Mouse (Mus musculus) heart, embryonic 16.5 days (tissue): Measurements from ENCODE around the gene Hist1h2ak. TPM values are rescaled to one million over a fixed set of nuclear protein-coding genes. Genes with fewer than 3 reads are reported as not detected.
"Not testable (repeated sequence)": the region's sequence is repeated elsewhere in the genome, so short reads cannot be mapped to it uniquely, and the experiment has no call there.

Experiments used
- ATAC-seq: fragments of 200-750 bp; cut with Nextera tagmentation; replicated peaks from 2 replicates; pipeline ENCODE4 v1.8.0; 2017; ENCODE audit warnings: moderate number of reproducible peaks; ENCODE audit not compliant: insufficient read depth, low FRiP score; ENCODE audit errors: extremely low read depth
- H3K27ac ChIP-seq: fragments of 300-500 bp; sonication (generic); 2 replicates; pipeline ENCODE4 v1.5.1; 2014; ENCODE audit warnings: mild to moderate bottlenecking, low read length, control low read depth, moderate library complexity
- H3K27me3 ChIP-seq: fragments of 300-500 bp; sonication (generic); 2 replicates; pipeline ENCODE4 v1.6.1; 2014; ENCODE audit warnings: low read length, mixed read lengths; ENCODE audit not compliant: control insufficient read depth, insufficient read depth
- H3K36me3 ChIP-seq: fragments of 300-500 bp; sonication (generic); 2 replicates; pipeline ENCODE4 v1.6.1; 2014; ENCODE audit not compliant: control insufficient read depth, insufficient read depth
- H3K4me1 ChIP-seq: fragments of 300-500 bp; sonication (generic); 2 replicates; pipeline ENCODE4 v1.6.1; 2014; ENCODE audit warnings: low read length, mixed read lengths; ENCODE audit not compliant: control insufficient read depth, insufficient read depth
- H3K4me2 ChIP-seq: fragments of 300-500 bp; sonication (generic); 2 replicates; pipeline ENCODE4 v1.6.1; 2014; ENCODE audit warnings: low read depth, mild to moderate bottlenecking, control low read depth, low read length
- H3K4me3 ChIP-seq: fragments of 300-500 bp; sonication (generic); 2 replicates; pipeline ENCODE4 v1.5.1; 2014; ENCODE audit warnings: mild to moderate bottlenecking, control low read depth, low read length
- H3K9ac ChIP-seq: fragments of 300-500 bp; sonication (generic); 2 replicates; pipeline ENCODE4 v1.6.1; 2014; ENCODE audit warnings: low read length, control low read depth
- H3K9me3 ChIP-seq: fragments of 300-500 bp; sonication (generic); replicated peaks from 2 replicates; pipeline ENCODE4 v1.6.1; 2016; ENCODE audit warnings: low read length; ENCODE audit not compliant: control insufficient read depth
- WGBS: fragments of 180-500 bp; shearing (Covaris S2); extraction: QIAGEN DNeasy Blood & Tissue Kit; methylation state at CpG from one replicate; pipeline ENCODE4 v1.1.7; 2014; 5-methylcytosine and 5-hydroxymethylcytosine counted together
- polyA plus RNA-seq: library from polyadenylated mRNA; unstranded; fragments of >200 nt; fragmentation: Nextera tagmentation; extraction: Ambion mirVana; gene quantifications from 2 replicates; pipeline ENCODE4 v1.2.1, GENCODE M21; 2015

The Hist1h2ak gene
- polyA plus RNA-seq, 1 experiment from 2014 or later: 9.3 TPM

- H3K4me1 ChIP-seq: peaks cover 20% of the 10 kb centered on the region
- peak; percentile 81 for ATAC-seq
- H3K27ac ChIP-seq: peak overlapping the region; percentile 83
- H3K9me3 ChIP-seq: no peaks in the 10 kb centered on the region
- 6% methylated on average over 33 of the region's 33 CpGs for WGBS
- H3K4me2 ChIP-seq: peak overlapping the region; percentile 98
- no peaks in the 10 kb centered on the region for H3K27me3 ChIP-seq
- no peaks in the 10 kb centered on the region for H3K36me3 ChIP-seq
- peak overlapping the region; percentile 85 for H3K9ac ChIP-seq
- peak overlapping the region; percentile 70 for H3K4me3 ChIP-seq
Observed at GRCm38 (mm10) chr13:21778814-21779766, 25.5 kb upstream of the Hist1h2ak start.

GRCm38 (mm10) chr13:21755707-21756106 lies 2.1 kb upstream of the Hist1h2ak start:
- Histone ChIP-seq H3K4me3 (no peak overlapping the region), H3K9me3 (no peaks in the 10 kb centered on the region), H3K4me1 (peaks cover 13% of the 10 kb centered on the region), H3K36me3 (no peaks in the 10 kb centered on the region), H3K4me2 (peak overlapping the region; percentile 47), H3K27ac (no peak overlapping the region), H3K9ac (no peak overlapping the region; the same call in 1 of the 2 replicates), H3K27me3 (no peaks in the 10 kb centered on the region)
- WGBS: 69% methylated on average over 1 of the region's 1 CpGs
- no peak for ATAC-seq

GRCm38 (mm10) chr13:21754294-21755001 lies 821 bp upstream of the Hist1h2ak start:
- peaks cover 13% of the 10 kb centered on the region for H3K4me1 ChIP-seq
- H3K4me3 ChIP-seq: peak overlapping the region; percentile 59
- H3K9me3 ChIP-seq, H3K36me3 ChIP-seq, H3K27me3 ChIP-seq: not testable (repeated sequence)
- peak; percentile 5 for ATAC-seq
- H3K4me2 ChIP-seq: peak overlapping the region; percentile 71
- peak overlapping the region; percentile 92 for H3K27ac ChIP-seq
- H3K9ac ChIP-seq: peak overlapping the region; percentile 75
- under 1% methylated on average over 22 of the region's 26 CpGs for WGBS

- Histone ChIP-seq H3K27me3 (no peaks in the 10 kb centered on the region), H3K27ac (peak overlapping the region; percentile 92), H3K9me3 (no peaks in the 10 kb centered on the region), H3K4me3 (peak overlapping the region; percentile 59), H3K9ac (peak overlapping the region; percentile 74), H3K36me3 (no peaks in the 10 kb centered on the region), H3K4me1 (peaks cover 15% of the 10 kb centered on the region), H3K4me2 (peak overlapping the region; percentile 71)
- 5% methylated on average over 10 of the region's 10 CpGs for WGBS
- no peak for ATAC-seq
Observed at GRCm38 (mm10) chr13:21753051-21753523, 540 bp downstream of the Hist1h2ak start.

GRCm38 (mm10) chr13:21752356-21752755 lies 1.3 kb downstream of the Hist1h2ak start:
- Histone ChIP-seq H3K9me3 (no peaks in the 10 kb centered on the region), H3K4me1 (peaks cover 17% of the 10 kb centered on the region), H3K9ac (peak overlapping the region; percentile 74; the same call in 1 of the 2 replicates), H3K4me3 (no peak overlapping the region), H3K36me3 (no peaks in the 10 kb centered on the region), H3K27me3 (no peaks in the 10 kb centered on the region), H3K4me2 (peak overlapping the region; percentile 71; the same call in 1 of the 2 replicates), H3K27ac (peak overlapping the region; percentile 41)
- ATAC-seq: no peak
- WGBS: 35% methylated on average over 3 of the region's 3 CpGs

GRCm38 (mm10) chr13:21751827-21752226 lies 1.8 kb downstream of the Hist1h2ak start:
- Histone ChIP-seq H3K27ac (peak overlapping the region; percentile 41), H3K27me3 (no peaks in the 10 kb centered on the region), H3K4me1 (peaks cover 17% of the 10 kb centered on the region), H3K4me3 (no peak overlapping the region), H3K9me3 (no peaks in the 10 kb centered on the region), H3K36me3 (no peaks in the 10 kb centered on the region), H3K9ac (no peak overlapping the region; the same call in 1 of the 2 replicates), H3K4me2 (peak overlapping the region; percentile 71; the same call in 1 of the 2 replicates)
- 40% methylated on average over 3 of the region's 3 CpGs for WGBS
- ATAC-seq: no peak

GRCm38 (mm10) chr13:21751417-21751816 lies 2.2 kb downstream of the Hist1h2ak start:
- no peaks in the 10 kb centered on the region for H3K27me3 ChIP-seq
- H3K4me3 ChIP-seq: no peak overlapping the region
- H3K4me2 ChIP-seq: no peak overlapping the region
- peaks cover 17% of the 10 kb centered on the region for H3K4me1 ChIP-seq
- no peak for ATAC-seq
- H3K36me3 ChIP-seq: no peaks in the 10 kb centered on the region
- H3K27ac ChIP-seq: peak overlapping the region; percentile 41; the same call in 1 of the 2 replicates
- H3K9ac ChIP-seq: peak overlapping the region; percentile 29; the same call in 1 of the 2 replicates
- no peaks in the 10 kb centered on the region for H3K9me3 ChIP-seq

GRCm38 (mm10) chr13:21750159-21751017 lies 3.2 kb downstream of the Hist1h2ak start, which contains the start of gene Hist1h4k:
Gene Hist1h4k (minus strand): TSS chr13:21750505.
- Histone ChIP-seq H3K9ac (peak within 1 kb of the TSS; percentile 72), H3K27ac (peak within 1 kb of the TSS; percentile 85), H3K4me2 (peak within 1 kb of the TSS; percentile 74), H3K4me1 (peaks cover 17% of the 10 kb centered on the region), H3K4me3 (peak within 1 kb of the TSS; percentile 54)
- peak; percentile 77 for ATAC-seq
- not testable (repeated sequence) for H3K9me3 ChIP-seq, H3K36me3 ChIP-seq, H3K27me3 ChIP-seq
- under 1% methylated on average over 40 of the region's 56 CpGs for WGBS
